Mouse (Mus musculus): ENCODE measurements at regions not wholly inside any gene's neighbourhood (a gene's known extent, or its start where the extent isn't known, plus 50 kb on each side); places are given as distances from the start of the nearest gene placed in this dataset.

GRCm38 (mm10) chr7:74224378-74224777 is 210.9 kb upstream of the St8sia2 start:
- DNase-seq: no peak
- intact Hi-C loops (cut with DNase I): no loop called here

GRCm38 (mm10) chr7:74200661-74201060 is 187.2 kb upstream of the St8sia2 start:
- peak in 1 of 2 experiments; percentile 9 for DNase-seq
- intact Hi-C loops (cut with DNase I): no loop called here

GRCm38 (mm10) chr7:74198796-74199195 is 185.3 kb upstream of the St8sia2 start:
- intact Hi-C loops (cut with DNase I): no loop called here
- no peak for DNase-seq

- DNase-seq: no peak
- intact Hi-C loops (cut with DNase I): no loop called here
Observed at GRCm38 (mm10) chr7:74184661-74185060, 171.2 kb upstream of the St8sia2 start.

DNA sequence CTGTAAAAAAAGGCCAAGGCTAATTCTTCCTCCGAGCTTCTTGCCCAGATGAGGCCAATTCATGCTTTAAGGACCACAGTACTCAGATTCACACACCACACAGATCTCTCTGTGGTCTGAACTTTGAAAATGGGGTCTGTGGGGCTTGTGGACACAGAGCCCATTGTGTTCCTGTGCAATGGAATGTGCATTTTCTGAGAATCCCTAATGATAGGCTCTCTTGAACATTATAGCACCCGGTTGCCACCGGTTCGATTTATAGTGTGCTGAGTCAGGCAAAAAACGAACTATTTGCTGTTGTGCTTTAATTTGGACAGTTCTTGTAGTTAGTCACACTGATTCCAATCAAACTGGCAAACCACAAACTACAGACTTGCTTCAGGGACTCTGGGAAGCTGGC is 160.7 kb upstream of the St8sia2 start:
- DNase-seq: no peak
- intact Hi-C loops (cut with DNase I): no loop called here

DNA sequence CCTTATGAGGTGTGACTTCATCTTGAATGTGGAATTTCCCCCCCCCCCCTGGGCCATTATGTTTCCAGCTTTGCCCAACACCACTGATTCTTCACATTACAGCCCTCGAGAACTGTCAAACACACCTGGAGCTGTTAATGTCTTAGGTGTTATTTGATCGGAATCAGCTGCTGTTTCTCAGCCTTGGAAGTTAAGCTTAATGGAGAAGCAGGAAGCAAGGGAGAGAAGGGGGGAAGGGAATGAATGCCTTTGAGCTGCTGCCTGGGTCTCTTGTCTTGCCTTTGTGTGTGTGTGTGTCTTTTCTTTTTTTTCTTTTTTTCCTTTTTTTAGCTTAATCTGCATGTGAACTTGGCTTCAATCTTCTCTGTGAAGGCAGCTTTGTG is 159.7 kb upstream of the St8sia2 start:
- intact Hi-C loops (cut with DNase I): no loop called here
- no peak for DNase-seq

- intact Hi-C loops (cut with DNase I): no loop called here
Observed at GRCm38 (mm10) chr7:74172504-74173229, 159.2 kb upstream of the St8sia2 start.

GRCm38 (mm10) chr7:74151590-74151989 is 138.1 kb upstream of the St8sia2 start:
- no peak for DNase-seq
- intact Hi-C loops (cut with DNase I): no loop called here

More at GRCm38 (mm10) chr7:74172504-74173229, 159.2 kb upstream of the St8sia2 start:
- DNase-seq: no peak

- DNase-seq: no peak
- intact Hi-C loops (cut with DNase I): no loop called here
Observed at GRCm38 (mm10) chr7:74143236-74143635, 129.7 kb upstream of the St8sia2 start.

DNA sequence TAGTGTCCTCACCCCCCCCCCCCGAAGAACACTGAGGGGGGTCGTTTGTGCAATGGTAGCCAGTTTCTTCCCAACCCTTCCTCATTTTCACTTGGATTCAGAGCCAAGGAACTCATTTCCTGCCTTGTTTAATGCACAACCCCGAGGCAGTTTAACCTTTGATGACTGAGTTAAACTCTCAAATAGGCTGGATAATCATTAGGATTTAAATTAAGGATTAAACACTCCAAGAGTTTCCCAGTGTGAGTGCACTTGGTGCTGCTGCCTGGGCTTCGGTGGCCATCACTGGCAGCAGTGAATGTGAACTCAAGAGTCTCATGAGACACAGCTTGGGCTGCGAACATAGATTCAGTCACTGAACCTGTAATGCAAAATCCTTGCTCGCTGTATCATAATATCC is 124.7 kb upstream of the St8sia2 start:
- DNase-seq: no peak
- intact Hi-C loops (cut with DNase I): no loop called here

GRCm38 (mm10) chr7:74130206-74130836 is 116.8 kb upstream of the St8sia2 start:
- DNase-seq: no peak
- intact Hi-C loops (cut with DNase I): no loop called here

GRCm38 (mm10) chr7:74112071-74112470 is 98.6 kb upstream of the St8sia2 start:
- no peak for DNase-seq
- intact Hi-C loops (cut with DNase I): loop anchor here (5.0 kb wide), 2 partner anchors 85 to 240 kb away; no protein-coding TSS in a partner anchor

DNA sequence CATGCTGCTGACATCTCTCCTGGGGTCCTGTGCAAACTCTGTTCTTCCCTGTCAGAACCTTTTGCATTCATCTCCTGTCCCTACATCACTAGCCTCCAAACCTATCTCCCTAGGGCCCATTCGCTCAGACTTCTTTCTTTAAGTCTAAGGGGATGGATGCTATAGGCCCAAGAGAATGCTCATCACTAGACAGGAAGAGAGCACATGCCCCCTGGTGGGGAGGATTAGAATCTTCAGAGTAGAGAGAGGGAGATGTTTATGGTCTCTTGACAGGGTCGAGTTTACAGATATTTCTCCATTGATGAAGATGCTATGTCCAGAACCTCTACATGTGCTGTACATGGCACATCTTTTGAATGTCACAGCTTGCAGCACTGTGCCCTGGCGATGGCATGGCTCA is 94.9 kb upstream of the St8sia2 start:
- DNase-seq: peak in 1 of 2 experiments; percentile 11

DNA sequence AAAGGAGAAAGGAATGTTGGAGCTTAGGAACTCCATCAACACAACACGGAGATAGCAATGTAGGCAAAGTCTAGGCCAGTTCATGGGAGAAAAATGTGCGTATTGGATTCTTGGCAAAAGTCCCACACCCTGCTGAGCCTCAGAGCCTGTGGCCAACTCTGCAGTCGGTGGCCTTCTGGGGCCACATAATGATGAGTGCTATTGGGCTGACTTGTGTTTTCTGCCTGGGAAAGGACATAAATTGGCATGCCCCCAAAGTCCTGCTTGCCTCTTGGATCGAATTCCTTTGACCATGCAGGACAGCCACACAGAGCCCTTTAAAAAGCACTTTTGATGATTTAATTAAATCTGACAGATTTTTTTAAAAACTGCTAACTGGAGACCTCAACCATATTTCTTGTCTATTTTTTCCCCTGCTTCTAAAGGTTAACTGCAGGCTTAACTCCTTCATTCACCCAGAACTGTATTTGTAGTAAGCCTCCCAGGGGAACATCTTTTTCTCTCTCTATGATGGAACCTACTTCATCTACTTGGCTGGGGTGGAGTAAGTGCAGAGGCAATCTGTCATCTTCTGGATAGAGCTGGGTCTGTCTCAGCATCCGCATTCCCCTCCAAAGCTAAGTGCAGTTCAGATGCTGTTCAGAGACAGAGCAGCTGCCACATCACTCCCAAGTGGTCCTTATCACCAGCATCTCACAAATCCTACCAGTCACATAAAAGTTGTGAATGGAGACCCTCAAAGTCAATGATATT is 93.9 kb upstream of the St8sia2 start:
- intact Hi-C loops (cut with DNase I): no loop called here
- DNase-seq: peak; percentile 46 to 58

More for the DNA sequence above, 94.9 kb upstream of the St8sia2 start:
- intact Hi-C loops (cut with DNase I): no loop called here

DNA sequence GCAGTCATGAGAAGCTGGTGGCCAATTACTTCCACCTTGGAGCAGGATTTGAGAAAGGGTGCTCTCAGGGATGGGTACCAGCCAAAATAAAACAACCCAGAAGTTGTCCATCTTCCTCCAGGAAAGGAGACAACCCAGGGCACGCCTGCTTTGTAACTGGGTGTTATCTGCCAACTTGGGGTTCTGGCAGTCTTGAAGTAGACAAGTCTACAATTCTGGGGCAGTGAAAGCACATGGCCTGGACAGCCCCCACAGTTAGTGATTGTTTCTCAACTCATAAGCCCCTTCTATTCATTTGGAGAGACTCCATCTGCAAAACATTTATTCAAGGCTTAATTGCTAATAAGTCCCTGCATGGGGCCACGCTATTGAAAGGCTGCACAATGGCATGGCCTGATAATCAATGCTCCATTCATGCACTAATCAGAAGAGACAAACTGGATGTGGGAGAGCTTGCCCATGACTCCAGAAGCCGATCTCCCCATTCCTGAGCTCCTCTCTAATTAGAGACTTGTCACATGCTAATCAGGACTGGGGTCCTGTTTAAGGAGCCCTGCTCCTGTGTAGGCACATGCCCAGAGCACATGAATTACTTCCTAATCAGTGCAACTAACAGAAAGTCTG is 78.0 kb upstream of the St8sia2 start:
- intact Hi-C loops (cut with DNase I): no loop called here
- no peak for DNase-seq

- intact Hi-C loops (cut with DNase I): no loop called here
- DNase-seq: no peak
Observed at GRCm38 (mm10) chr7:74080846-74081235, 67.4 kb upstream of the St8sia2 start.

GRCm38 (mm10) chr7:74080079-74080845 is 66.8 kb upstream of the St8sia2 start:
- DNase-seq: no peak
- intact Hi-C loops (cut with DNase I): no loop called here

DNA sequence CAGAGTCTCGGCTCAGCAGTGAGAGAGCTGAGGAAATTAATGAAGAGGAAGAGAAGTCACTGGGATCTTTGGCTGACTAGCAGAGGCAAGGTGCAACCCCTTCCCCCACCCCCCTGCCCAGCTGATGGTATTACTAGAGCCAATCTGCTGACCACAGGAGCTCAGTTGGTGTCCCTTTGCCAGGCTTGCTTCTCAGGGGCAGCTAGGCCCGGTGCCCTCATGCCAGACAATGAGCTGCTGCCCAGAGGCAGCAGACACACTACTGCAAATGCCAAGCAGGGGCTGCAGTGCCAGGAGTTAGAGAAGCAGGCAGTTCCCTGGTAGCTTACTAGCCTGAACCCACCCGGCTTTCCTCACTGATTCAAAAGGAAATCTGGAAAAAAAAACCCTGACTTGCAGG is 59.1 kb upstream of the St8sia2 start:
- no peak for DNase-seq
- intact Hi-C loops (cut with DNase I): no loop called here

GRCm38 (mm10) chr7:74070836-74071235 is 57.3 kb upstream of the St8sia2 start:
- intact Hi-C loops (cut with DNase I): no loop called here
- no peak for DNase-seq

- DNase-seq: peak; percentile 43 to 52
- intact Hi-C loops (cut with DNase I): no loop called here
Observed at GRCm38 (mm10) chr7:74065449-74066099, 52.1 kb upstream of the St8sia2 start.
